Mouse (Mus musculus) right cerebral cortex, postnatal 14 days (tissue): ENCODE data around the gene Kmt2b.

Source experiments
- DNase-seq: peaks from one replicate; pipeline ENCODE4 v3.0.0; 2022

The Kmt2b gene

DNA sequence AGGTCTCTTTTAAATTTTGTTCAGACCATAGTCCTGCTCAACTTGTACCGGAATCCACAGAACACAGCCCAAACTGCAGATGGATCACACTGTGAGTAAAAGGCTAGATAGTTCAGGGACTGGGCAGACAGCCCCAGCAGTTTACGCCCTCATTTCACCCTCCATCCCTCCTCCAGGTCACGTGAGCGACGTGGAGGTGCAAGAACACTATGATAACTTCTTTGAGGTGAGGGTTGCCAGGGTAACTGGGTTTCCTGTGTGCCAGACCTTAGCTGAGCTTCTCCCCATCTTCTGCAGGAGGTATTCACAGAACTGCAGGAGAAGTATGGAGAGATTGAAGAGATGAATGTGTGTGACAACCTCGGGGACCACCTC lies 24.6 kb downstream of the Kmt2b start:
- no peak for DNase-seq

DNA sequence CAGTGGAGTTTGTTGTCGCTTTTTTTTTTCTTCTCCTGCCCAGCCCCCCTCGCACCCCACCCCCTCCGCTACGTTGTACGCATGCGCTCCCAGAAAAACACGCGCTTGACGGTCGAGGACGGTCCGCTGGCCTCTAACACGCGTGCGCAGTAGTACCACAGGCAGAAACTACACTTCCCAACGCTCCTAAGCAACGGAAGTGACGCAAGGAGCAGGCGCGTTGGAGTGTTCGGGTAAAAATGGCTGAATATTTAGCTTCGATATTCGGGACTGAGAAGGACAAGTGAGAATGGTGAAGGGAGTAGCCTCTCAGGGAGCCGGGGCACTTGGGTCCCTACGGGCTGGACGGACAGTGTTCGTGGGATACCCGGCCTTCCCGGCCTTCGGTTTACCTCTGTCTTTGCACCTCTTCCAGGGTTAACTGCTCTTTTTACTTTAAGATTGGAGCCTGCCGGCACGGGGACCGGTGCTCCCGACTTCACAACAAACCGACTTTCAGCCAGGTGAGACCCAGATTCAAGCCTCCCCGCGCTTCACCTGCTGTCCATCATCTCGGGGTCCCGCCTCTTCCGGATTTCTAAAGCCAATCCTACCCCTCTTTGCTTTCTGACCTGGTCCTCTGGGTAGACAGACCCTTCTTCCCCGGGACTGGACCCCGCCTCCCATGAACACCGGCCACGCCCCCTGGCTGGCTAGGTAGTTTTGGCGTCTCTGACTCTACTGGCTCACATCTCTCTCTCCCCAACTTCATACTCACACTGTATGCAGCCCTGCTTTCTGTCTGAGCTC lies 25.2 kb downstream of the Kmt2b start, which contains the start of the genes U2af1l4, Gm49396 and Psenen:
Gene U2af1l4, plus strand, starts transcription at position 185 of the 789 bp plus-strand sequence.
Gene Gm49396, plus strand, starts transcription at position 228 of the 789 bp plus-strand sequence.
Gene Psenen, minus strand, starts transcription at position 511 of the 789 bp plus-strand sequence.
- DNase-seq = peak; percentile 96

DNA sequence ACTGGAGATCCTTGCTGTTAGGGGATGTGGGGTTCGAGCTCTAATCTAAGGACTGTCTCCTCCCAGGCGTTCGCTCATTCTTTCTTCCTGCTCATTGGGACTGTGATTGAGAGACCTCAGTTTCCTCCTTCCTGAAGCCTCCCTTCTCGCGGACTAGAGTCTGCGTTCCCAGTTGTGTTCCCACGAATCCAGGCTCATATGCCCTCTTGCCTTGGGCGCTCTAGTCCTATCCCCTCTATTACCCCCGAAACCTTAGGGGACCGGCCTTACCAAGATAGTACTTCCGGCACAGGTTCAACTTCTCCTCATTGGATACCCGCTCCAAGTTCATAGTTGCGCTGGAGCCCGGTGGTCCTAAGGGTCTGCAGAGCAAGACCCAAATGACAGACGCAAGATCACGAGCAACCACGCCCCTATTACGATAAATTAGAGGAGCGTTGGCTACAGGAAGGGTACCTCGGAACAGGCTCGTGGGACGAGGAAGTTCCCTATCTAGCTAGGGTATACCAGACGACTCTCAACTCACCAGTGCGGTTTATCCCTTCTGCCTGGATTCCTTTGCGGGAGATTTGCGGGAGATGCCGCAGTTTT lies 25.9 kb downstream of the Kmt2b start:
- DNase-seq = no peak

- no peak for DNase-seq
Measured at GRCm38 (mm10) chr7:30560296-30560695, 28.2 kb downstream of the Kmt2b start.

DNA sequence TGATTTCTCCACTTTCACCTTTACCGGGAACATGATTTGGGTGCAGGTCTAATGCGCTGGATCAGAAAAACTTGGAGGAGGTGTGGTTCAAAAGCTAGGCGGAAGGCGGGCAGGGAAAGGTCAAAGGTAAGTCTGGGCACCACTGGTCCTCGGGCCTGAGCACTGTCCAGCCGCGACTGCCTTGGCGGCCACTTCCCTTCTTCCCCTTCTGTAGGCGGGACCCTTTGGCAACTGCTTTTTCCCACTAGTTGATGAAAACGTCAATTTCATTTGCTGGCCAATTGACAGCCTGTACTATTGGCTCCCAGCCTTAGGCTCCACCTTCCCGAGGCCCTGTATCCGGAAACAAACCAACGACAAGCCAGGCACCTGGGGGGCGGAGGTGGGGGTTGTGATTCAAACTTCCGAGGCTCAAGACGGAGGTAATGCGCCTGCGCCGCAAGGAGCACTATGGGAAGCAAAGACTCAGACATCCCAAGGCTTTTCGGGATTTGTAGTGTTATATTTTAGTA lies 29.0 kb downstream of the Kmt2b start, which contains the start of gene Lin37:
Gene Lin37, minus strand, starts transcription at position 396 of the 512 bp plus-strand sequence.
- peak; percentile 93 for DNase-seq

GRCm38 (mm10) chr7:30558656-30559442 lies 29.7 kb downstream of the Kmt2b start:
- no peak for DNase-seq

GRCm38 (mm10) chr7:30557901-30558514 lies 30.5 kb downstream of the Kmt2b start:
- no peak for DNase-seq

DNA sequence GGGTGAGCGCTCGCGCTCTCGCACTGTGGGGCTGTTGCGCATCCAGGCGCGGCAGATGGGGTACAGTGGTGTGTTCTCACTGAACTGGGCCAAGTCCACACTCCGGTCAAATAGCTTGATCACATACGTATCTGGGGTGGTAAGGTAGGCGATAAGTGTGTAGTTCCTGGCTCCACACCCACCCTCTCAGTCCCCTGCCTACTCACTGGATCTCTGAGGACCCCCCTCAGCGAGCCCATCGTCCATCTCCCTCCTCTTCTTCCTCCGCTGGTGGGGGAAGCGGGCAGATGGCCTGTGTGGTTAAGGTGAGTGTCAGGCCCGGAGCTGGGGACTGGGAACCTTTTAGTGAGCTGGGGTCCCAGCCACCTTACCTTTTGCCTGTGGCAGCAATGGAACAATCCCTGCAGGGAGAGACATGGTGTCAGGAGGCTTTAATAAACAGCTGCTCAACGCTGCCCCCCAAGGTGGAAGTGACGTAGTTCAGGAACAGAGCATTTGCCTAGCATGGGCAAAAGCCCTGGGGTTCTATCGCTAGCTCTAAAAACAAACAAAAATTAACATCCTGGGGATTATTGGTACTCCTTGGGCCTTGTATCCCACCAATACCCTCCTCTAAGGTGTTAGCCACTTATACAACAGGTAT lies 31.5 kb downstream of the Kmt2b start:
- DNase-seq = no peak

DNA sequence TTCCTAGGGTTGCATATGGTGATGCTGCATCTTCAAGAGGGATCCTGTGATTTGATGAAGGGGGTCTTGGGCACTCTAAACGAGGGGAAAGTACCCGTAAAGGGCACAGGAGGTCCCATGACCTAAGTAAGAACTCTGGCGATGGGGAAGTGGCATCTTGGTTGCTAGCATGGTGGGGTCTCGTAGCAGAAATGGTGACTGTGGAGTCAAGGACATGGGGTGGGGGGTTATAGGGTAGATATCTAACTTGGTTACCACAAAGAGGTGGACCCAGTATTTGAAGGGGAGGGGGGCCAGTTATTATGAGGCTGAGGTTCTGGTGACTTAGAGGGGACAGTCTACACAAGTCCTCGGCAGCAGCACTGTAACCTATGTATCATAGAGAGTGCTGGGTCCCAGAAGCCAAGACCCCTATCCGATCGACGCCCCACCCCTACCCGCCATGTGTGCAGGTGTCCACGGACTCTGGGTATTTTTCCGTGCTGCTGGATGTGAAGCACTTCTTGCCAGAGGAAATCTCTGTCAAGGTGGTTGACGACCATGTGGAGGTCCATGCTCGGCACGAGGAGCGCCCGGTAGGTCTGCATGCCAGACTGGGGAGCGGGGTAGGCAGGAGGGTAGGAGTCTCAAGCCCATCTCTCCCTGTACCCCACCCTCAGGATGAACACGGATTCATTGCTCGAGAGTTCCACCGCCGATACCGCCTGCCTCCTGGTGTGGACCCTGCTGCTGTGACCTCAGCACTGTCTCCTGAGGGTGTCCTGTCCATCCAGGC lies 34.5 kb downstream of the Kmt2b start:
- DNase-seq = no peak

- no peak for DNase-seq
Measured at GRCm38 (mm10) chr7:30553021-30553589, 35.4 kb downstream of the Kmt2b start.

DNA sequence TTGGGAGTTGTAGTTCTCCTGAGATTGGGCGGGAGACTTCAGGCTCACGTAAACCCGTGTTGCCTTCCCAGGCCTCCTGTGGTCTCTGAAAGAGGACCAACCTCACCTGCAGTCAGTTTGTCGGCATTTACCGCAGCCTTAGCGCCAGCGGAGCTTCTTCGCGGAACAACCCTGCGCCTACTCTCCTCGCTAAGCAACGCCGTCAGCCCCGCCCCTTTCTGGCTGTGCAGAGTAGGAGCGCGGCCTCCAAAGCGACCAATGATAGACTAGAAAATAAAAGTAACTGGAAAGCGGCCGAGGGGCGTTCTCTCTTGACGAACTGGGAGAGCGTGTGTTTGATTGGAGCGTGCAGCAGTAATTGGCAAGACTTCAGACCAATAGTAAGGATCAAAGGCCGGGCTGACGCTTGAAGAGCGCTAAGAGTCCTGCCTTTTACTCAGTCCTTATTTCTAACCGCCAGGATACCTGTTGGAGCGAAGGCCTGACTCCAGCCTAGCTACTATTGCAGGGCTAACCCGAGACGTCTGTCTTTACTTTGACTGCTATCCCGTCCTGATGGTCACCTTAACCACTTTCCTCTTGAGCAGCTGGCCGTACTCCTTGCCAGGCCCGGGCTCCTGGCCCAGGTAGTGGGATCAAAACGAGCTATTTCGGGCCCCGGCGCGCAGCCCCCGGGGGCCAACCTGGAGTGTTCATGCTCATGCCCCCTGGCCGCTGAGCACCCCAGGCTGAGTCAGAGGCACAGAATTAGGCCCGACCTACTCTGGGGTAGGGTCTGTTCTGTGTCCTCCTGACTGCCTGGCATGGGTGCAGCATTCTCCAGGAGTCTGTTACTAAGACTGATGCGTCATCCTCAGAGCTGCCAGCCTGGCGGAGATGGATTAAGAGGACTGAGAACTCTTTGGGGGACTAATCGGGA lies 36.2 kb downstream of the Kmt2b start, which contains the start of the genes Hspb6 and Proser3:
Gene Hspb6, plus strand, starts transcription at position 77 of the 919 bp plus-strand sequence.
Gene Proser3, minus strand, starts transcription at position 198 of the 919 bp plus-strand sequence.
- DNase-seq = peak; percentile 96

- no peak for DNase-seq
Measured at GRCm38 (mm10) chr7:30551445-30552101, 37.0 kb downstream of the Kmt2b start.

GRCm38 (mm10) chr7:30550603-30551002 lies 37.9 kb downstream of the Kmt2b start:
- DNase-seq = no peak

GRCm38 (mm10) chr7:30549880-30550279 lies 38.6 kb downstream of the Kmt2b start:
- DNase-seq = no peak

DNA sequence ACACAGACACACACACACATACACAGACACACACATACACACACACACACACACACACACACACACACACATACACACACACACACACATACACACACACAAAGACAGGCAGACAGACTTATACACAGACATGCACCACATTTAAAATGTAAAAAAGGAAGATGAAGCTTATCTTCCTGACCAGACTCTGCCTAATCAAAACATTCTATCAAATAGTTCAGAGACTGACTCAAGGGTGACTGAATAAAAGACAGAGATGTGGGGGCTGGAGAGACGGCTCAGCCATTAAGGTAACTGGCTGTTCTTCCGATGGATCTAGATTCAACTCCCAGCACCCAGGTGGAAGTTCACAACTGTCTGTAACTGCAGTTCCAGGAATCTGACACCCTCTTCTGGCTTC lies 44.2 kb downstream of the Kmt2b start:
- DNase-seq = no peak

GRCm38 (mm10) chr7:30540572-30540971 lies 48.0 kb downstream of the Kmt2b start:
- no peak for DNase-seq

DNA sequence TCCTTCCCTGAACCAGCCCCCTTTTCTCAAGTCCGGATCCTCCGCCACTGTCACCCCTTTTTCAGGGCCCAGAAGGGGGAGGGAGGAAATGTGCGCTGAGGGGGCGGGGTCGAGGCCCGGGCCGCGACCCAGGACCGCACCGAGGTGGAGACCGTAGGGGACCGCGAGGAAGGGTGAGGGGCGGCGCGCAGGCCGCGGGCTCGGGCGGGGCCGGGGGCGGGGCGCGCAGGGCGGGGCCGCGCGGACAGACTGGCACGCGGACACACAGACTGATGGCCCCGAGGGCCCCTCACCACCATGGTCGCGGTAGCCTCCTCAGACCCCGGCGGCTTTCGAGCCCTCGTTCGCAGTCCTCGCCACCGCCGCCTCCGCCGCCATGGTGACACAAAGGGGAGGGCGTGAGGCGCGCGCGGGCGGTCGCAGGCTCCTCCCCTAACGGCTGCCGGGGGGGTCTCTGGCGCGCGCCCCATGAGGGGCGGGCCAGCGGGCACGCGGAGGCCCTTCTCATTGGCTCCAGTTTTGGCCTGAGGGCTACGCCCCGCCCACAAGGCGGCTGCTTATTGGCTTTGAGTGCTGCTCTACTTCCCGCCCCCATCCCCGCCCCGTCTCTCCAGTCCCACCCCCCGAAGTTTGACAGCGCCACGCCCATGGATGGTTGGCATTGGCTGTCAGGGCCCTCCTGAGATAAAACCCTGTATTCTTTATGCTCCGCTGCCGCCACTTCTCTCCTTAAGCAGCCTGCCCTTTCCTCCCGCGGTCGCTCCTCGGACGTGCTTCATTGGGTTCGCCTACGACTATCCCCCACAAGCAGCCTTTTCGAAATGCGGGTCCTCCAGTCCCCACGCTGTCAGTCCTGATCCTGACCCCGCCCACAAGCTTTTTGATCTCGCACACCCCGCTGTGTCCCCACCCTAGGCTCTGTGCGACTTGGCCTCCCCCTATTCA lies 53.6 kb downstream of the Kmt2b start, which contains the start of gene Arhgap33:
Gene Arhgap33, minus strand, starts transcription at position 428 of the 945 bp plus-strand sequence.
- DNase-seq = peak; percentile 97
